Mouse (Mus musculus) heart, postnatal 0 days (tissue): ENCODE data around the gene Fchsd2. TPM values are rescaled to one million over a fixed set of nuclear protein-coding genes. Genes with fewer than 3 reads are reported as not detected.

Experiments
- ATAC-seq: fragments of 200-750 bp; cut with Nextera tagmentation; 2 replicates; pipeline ENCODE4 v1.8.0; 2017; ENCODE audit warnings: low read depth, moderate number of reproducible peaks, moderate library complexity; ENCODE audit not compliant: insufficient read depth
- DNase-seq: peaks from one replicate; pipeline ENCODE4 v3.0.0-alpha.2; 2016; ENCODE audit warnings: low spot score
- H3K27ac ChIP-seq: fragments of 300-500 bp; sonication (generic); 2 replicates; pipeline ENCODE4 v1.5.1; 2014; ENCODE audit warnings: low read depth, mild to moderate bottlenecking
- H3K27me3 ChIP-seq: fragments of 300-500 bp; sonication (generic); 2 replicates; pipeline ENCODE4 v1.6.1; 2014; ENCODE audit warnings: low read length, mixed read lengths; ENCODE audit not compliant: control insufficient read depth, insufficient read depth
- H3K36me3 ChIP-seq: fragments of 300-500 bp; sonication (generic); replicated peaks from 2 replicates; pipeline ENCODE4 v1.6.1; 2014; ENCODE audit warnings: low read length, mixed read lengths; ENCODE audit not compliant: control insufficient read depth, insufficient read depth
- H3K4me1 ChIP-seq: fragments of 300-500 bp; sonication (generic); 2 replicates; pipeline ENCODE4 v1.6.1; 2014; ENCODE audit warnings: antibody characterized with exemption; ENCODE audit not compliant: control insufficient read depth, insufficient read depth
- H3K4me2 ChIP-seq: fragments of 300-500 bp; sonication (generic); 2 replicates; pipeline ENCODE4 v1.6.1; 2014; ENCODE audit warnings: low read depth, mild to moderate bottlenecking, low read length, moderate library complexity
- H3K4me3 ChIP-seq: fragments of 300-500 bp; sonication (generic); 2 replicates; pipeline ENCODE4 v1.5.1; 2014; ENCODE audit warnings: low read depth, low read length
- H3K9ac ChIP-seq: fragments of 300-500 bp; sonication (generic); replicated peaks from 2 replicates; pipeline ENCODE4 v1.6.1; 2014; ENCODE audit warnings: low read depth, low read length, mixed read lengths
- H3K9me3 ChIP-seq: fragments of 300-500 bp; sonication (generic); replicated peaks from 2 replicates; pipeline ENCODE4 v1.6.1; 2016; ENCODE audit warnings: low read length; ENCODE audit not compliant: control insufficient read depth
- CTCF ChIP-seq: IDR thresholded peaks from 2 replicates; pipeline ENCODE4 v1.5.1; 2016; ENCODE audit warnings: antibody characterized with exemption, control low read depth, low read depth
- EP300 ChIP-seq: IDR thresholded peaks from 2 replicates; pipeline ENCODE4 v1.6.1; 2016; ENCODE audit warnings: antibody characterized with exemption, low read depth
- WGBS: fragments of 180-500 bp; shearing (Covaris S2); extraction: QIAGEN DNeasy Blood & Tissue Kit; methylation state at CpG from one replicate; pipeline ENCODE4 v1.1.7; 2014; 5-methylcytosine and 5-hydroxymethylcytosine counted together
- polyA plus RNA-seq: library from polyadenylated mRNA; unstranded; fragments of >200 nt; fragmentation: Nextera tagmentation; extraction: Ambion mirVana; gene quantifications from 2 replicates; pipeline ENCODE4 v1.2.1, GENCODE M21; 2015
- total RNA-seq: library from RNA; depleted of rRNA; stranded (reverse); fragments of >200 nt; gene quantifications from 2 replicates; pipeline ENCODE4 v1.2.3, GENCODE M21; 2014; ENCODE audit warnings: low replicate concordance

The Fchsd2 gene
- total and polyA plus RNA-seq, 2 experiments from 2014 or later, result 8.7 to 19.3 TPM

DNA sequence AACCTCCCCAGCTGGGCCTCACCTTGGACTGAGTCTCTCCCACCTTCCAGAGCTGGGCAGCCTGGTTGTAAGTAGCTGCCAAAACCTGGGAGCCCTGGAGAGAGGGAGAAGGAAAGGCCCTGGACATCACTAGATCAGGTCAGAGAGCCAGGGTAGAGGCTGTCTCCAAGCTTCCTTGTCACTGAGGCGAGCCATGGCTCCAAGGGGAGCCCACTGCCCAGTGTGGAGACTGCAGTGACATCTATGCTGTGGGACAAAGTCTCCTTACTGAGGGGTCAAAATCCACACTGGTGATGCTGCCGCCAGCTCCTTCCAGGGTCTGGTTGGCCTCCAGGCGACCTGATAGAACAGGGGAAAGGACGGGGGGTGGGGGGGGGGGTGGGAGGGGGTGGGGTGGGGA, 199.4 kb downstream of the Fchsd2 start:
- no peaks in the 10 kb centered on the region for H3K9me3 ChIP-seq
- no peak for ATAC-seq
- no peaks in the 10 kb centered on the region for H3K27me3 ChIP-seq
- H3K4me3 ChIP-seq, result no peak overlapping the region
- no peak for DNase-seq
- peaks cover 2% of the 10 kb centered on the region; the same call in 1 of the 2 replicates for H3K4me1 ChIP-seq
- no peak overlapping the region for H3K9ac ChIP-seq
- peaks cover 49% of the 10 kb centered on the region for H3K36me3 ChIP-seq
- TF ChIP-seq EP300 (no peak), CTCF (no peak)
- WGBS, result 69% methylated on average over 4 of the region's 4 CpGs
- no peak overlapping the region for H3K27ac ChIP-seq
- H3K4me2 ChIP-seq, result no peak overlapping the region

GRCm38 (mm10) chr7:101292696-101293095, 200.0 kb downstream of the Fchsd2 start:
- Histone ChIP-seq H3K4me1 (peaks cover 2% of the 10 kb centered on the region; the same call in 1 of the 2 replicates), H3K36me3 (peaks cover 45% of the 10 kb centered on the region), H3K27ac (no peak overlapping the region), H3K9ac (no peak overlapping the region), H3K27me3 (no peaks in the 10 kb centered on the region), H3K4me3 (no peak overlapping the region), H3K4me2 (no peak overlapping the region), H3K9me3 (no peaks in the 10 kb centered on the region)
- no peak for TF ChIP-seq EP300
- TF ChIP-seq CTCF, result no peak
- 86% methylated on average over 1 of the region's 1 CpGs for WGBS
- ATAC-seq (no peak), DNase-seq (no peak)

- WGBS, result 62% methylated on average over 4 of the region's 4 CpGs
- Histone ChIP-seq H3K27me3 (no peaks in the 10 kb centered on the region), H3K9me3 (no peaks in the 10 kb centered on the region), H3K27ac (no peak overlapping the region), H3K36me3 (peaks cover 42% of the 10 kb centered on the region), H3K4me3 (no peak overlapping the region), H3K4me2 (no peak overlapping the region), H3K9ac (no peak overlapping the region), H3K4me1 (peaks cover 2% of the 10 kb centered on the region; the same call in 1 of the 2 replicates)
- ATAC-seq (no peak), DNase-seq (no peak)
- TF ChIP-seq EP300 (no peak), CTCF (no peak)
These were observed 200.5 kb downstream of the Fchsd2 start for GRCm38 (mm10) chr7:101293138-101293537.

DNA sequence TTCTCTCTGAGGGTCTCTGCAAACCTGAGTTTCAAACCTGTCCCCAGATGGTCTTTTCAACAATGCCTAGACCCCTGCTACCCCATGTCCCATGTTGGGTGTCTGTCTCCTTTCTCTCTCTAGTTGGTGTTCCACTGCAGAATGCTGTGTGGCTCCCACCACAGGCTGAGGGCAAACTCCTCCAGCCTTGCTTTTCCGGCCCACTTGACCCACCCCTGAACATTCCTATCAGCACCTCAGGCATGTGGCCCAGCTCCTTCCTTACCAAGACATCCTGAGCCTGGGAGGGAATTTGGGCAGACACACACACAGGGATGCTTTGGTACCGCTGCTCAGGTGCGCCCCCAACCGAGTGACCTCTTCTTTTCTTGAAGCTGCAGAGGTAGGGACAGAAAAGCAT, 200.9 kb downstream of the Fchsd2 start:
- no peaks in the 10 kb centered on the region for H3K27me3 ChIP-seq
- TF ChIP-seq CTCF, result no peak
- no peak for TF ChIP-seq EP300
- peaks cover 2% of the 10 kb centered on the region; the same call in 1 of the 2 replicates for H3K4me1 ChIP-seq
- H3K4me3 ChIP-seq, result no peak overlapping the region
- no peak for DNase-seq
- ATAC-seq, result no peak
- peaks cover 42% of the 10 kb centered on the region for H3K36me3 ChIP-seq
- no peak overlapping the region for H3K27ac ChIP-seq
- no peaks in the 10 kb centered on the region for H3K9me3 ChIP-seq
- WGBS, result 57% methylated on average over 4 of the region's 4 CpGs
- H3K9ac ChIP-seq, result no peak overlapping the region
- H3K4me2 ChIP-seq, result no peak overlapping the region

GRCm38 (mm10) chr7:101295438-101295837, 202.8 kb downstream of the Fchsd2 start:
- Histone ChIP-seq H3K9me3 (no peaks in the 10 kb centered on the region), H3K27me3 (no peaks in the 10 kb centered on the region), H3K9ac (no peak overlapping the region), H3K27ac (no peak overlapping the region), H3K4me3 (no peak overlapping the region), H3K4me1 (peaks cover 2% of the 10 kb centered on the region; the same call in 1 of the 2 replicates), H3K4me2 (no peak overlapping the region), H3K36me3 (peaks cover 25% of the 10 kb centered on the region)
- no peak for TF ChIP-seq CTCF
- TF ChIP-seq EP300, result no peak
- no peak for ATAC-seq
- DNase-seq, result no peak
- WGBS, result 25% methylated on average over 1 of the region's 1 CpGs
